Mouse (Mus musculus) olfactory bulb, adult 2 months (tissue): ENCODE measurements around the gene Hyou1. TPM values are rescaled to one million over a fixed set of nuclear protein-coding genes. Genes with fewer than 3 reads are reported as not detected.
"Not testable (repeated sequence)": the region's sequence is repeated elsewhere in the genome, so short reads cannot be mapped to it uniquely, and the experiment has no call there.

Experiments
- H3K27ac ChIP-seq: fragments of 200-500 bp; 2 replicates; pipeline ENCODE4 v1.5.1; 2012; ENCODE audit warnings: low read depth, low read length; ENCODE audit not compliant: insufficient read depth
- H3K4me1 ChIP-seq: fragments of 200-500 bp; 2 replicates; pipeline ENCODE4 v1.6.1; 2012; ENCODE audit warnings: low read length; ENCODE audit not compliant: control insufficient read depth, insufficient read depth
- H3K4me3 ChIP-seq: fragments of 200-500 bp; 2 replicates; pipeline ENCODE4 v1.5.1; 2012; ENCODE audit warnings: mild to moderate bottlenecking, low read depth, low read length, moderate library complexity; ENCODE audit not compliant: insufficient read depth
- CTCF ChIP-seq: fragments of 200-500 bp; IDR thresholded peaks from 2 replicates; pipeline ENCODE4 v1.5.1; 2012; ENCODE audit warnings: low read depth, mild to moderate bottlenecking, low read length, moderate library complexity; ENCODE audit not compliant: insufficient read depth
- POLR2A ChIP-seq: fragments of 200-500 bp; IDR thresholded peaks from 2 replicates; pipeline ENCODE4 v1.6.1; 2012; ENCODE audit warnings: mild to moderate bottlenecking, low read depth, low read length, moderate library complexity; ENCODE audit not compliant: insufficient read depth
- WGBS: fragments of 180-500 bp; shearing (Covaris S2); methylation state at CpG from one replicate; pipeline ENCODE4 v1.1.7; 2018; 5-methylcytosine and 5-hydroxymethylcytosine counted together
- polyA plus RNA-seq: library from polyadenylated mRNA; stranded (reverse); fragments of >200 nt; gene quantifications from 2 replicates; pipeline ENCODE4 v1.2.4, GENCODE M21; 2012; ENCODE audit warnings: low replicate concordance; ENCODE audit not compliant: missing spikeins, insufficient read depth, insufficient read length

Gene Hyou1
- not detected in 2 replicates for polyA plus RNA-seq

DNA sequence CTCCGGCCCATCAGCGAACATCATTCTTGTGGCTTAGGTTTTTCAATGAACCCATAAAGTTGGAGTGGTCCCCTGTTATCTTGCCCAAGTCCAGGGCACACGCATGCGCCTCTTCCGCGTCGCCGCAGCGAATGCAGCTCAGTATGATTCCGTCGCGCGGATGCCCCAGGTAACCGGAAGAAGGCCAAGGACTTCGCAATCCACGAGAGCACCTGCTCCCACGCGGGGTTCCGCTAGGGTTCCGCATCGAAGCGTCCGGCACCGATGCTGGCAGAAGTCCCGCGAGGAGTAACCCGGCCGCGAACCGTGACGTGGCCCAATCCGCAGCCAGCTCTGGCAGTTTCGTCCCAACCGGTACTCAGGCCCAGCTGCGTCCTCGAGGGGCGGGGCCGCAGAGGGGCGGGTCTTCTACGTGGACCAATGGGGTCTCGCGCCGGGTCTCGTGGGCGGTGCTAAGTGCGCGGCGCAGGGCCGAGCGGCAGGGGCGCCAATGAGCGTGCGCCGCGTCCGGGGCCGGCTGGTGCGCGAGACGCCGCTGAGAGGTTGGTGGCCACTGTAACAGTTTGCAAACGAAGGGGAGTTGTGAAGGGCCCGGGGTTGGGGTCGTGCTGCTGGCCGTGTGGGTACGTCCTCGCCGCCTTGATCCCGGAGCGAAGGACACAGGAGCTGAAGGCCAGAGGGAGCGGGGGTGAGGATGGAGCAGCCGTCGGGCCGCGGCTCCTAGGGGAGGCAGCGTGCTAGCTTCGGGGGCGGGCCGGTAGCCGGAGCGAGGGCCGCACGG is at the start of gene Hyou1:
TSS of gene Hyou1 (plus strand) at position 437 of the 781 bp plus-strand sequence.
- TF ChIP-seq CTCF (0 out of 2 replicates have a peak, but pooled peaks have one; percentile 5), POLR2A (peak; percentile 75)
- under 1% methylated on average over 83 of the region's 83 CpGs for WGBS
- Histone ChIP-seq H3K27ac (peak within 1 kb of the TSS; percentile 44), H3K4me3 (peak within 1 kb of the TSS; percentile 86), H3K4me1 (peaks cover 15% of the 10 kb centered on the region)

DNA sequence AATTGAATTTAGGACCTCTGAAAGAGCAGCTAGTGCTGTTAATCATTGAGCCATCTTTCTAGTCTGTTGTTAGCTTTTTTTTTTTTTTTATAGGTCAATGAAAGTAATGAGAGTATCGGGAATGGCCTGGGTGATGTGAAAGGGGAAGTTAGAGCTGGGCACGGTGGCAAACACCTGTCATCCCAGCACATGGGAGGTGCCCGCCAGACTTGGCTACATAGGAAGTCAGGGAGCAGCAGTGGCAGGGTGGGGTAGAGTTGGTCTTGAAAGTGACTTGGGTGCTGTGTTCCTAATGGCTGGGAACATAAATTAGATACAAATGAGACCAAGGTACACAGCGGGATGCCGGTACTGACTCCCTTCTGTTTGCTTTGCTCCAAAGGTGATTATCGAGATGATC is 48.6 kb upstream of the Hyou1 start:
- Histone ChIP-seq H3K4me1 (peaks cover 8% of the 10 kb centered on the region), H3K4me3 (no peak overlapping the region)

DNA sequence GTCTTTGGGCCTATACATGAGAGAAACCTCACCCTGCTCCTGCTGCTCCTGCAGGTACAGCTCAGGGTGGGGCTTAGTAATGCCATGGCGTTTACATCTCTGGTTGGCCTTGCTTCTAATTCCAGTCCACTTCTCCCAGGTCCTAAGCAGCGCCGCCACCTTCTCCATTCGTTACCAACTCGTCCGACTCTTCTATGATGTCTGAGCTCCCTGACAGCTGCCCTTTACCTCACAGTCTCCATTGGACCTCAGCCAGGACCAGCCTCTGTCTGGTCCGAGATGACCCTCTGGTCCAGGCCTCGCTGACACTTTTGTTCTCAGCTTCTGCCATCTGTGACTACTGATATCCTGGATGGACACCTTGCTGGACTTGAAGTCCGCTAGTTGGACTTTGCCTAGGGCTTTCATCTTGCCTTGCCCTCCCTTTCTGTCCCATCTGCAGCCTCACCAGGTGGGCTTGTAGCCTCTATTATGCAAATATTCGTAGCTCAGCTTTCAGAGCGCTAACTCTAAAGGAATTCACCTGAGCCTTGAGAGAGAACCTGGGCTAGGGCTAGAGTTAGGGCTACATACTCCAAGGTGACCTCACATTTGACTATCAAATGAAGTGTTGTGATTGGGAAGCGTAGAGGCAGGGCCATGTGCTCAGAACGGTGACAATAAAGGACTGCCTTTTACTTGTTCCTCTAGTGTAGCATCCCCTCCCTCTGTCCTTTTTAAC is 46.2 kb upstream of the Hyou1 start:
- H3K4me3 ChIP-seq: no peak overlapping the region
- 93% methylated on average over 13 of the region's 13 CpGs for WGBS
- TF ChIP-seq CTCF (no peak), POLR2A (no peak)
- no peak overlapping the region for H3K27ac ChIP-seq
- peaks cover 7% of the 10 kb centered on the region for H3K4me1 ChIP-seq

More for the DNA sequence above, 48.6 kb upstream of the Hyou1 start:
- no peak overlapping the region for H3K27ac ChIP-seq
- WGBS: 95% methylated on average over 6 of the region's 6 CpGs
- TF ChIP-seq POLR2A (no peak), CTCF (no peak)

DNA sequence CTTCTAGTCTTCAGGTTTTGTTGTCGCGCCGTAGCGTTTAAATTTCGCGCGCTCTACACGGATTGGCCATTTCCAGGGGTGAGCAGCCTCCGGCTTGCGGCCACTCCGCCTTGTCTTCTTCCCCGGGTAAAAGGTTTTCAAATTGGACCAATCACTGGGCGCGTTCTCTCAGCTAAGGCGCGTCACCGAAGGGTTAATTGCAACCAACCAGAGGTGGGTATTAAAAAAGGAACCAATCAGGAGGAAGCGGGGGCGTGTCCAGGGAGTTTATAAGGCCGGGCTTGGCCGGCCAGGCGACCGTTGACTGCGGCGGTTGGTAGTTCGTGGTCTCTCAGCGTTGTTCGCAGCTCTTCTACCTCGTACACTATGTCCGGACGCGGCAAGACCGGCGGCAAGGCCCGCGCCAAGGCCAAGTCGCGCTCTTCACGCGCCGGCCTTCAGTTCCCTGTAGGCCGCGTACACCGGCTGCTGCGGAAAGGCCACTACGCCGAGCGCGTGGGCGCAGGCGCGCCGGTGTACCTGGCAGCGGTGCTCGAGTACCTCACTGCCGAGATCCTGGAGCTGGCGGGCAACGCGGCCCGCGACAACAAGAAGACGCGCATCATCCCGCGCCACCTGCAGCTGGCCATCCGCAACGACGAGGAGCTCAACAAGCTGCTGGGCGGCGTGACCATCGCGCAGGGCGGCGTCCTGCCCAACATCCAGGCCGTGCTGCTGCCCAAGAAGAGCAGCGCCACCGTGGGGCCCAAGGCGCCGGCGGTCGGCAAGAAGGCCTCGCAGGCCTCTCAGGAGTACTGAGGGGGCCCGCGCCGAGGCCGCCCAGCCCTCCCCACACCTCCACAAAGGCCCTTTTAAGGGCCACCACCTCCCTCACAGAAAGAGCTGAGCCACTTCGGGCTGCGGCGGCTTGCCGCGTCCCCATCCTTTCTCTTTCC is 44.6 kb upstream of the Hyou1 start, which contains the start of gene H2afx:
TSS of gene H2afx (plus strand) at position 299 of the 935 bp plus-strand sequence.
- under 1% methylated on average over 90 of the region's 91 CpGs for WGBS
- peak within 1 kb of the TSS; percentile 93 for H3K4me3 ChIP-seq
- H3K4me1 ChIP-seq: peaks cover 7% of the 10 kb centered on the region
- TF ChIP-seq POLR2A (peak; percentile 100), CTCF (no peak)
- peak within 1 kb of the TSS; percentile 65 for H3K27ac ChIP-seq

DNA sequence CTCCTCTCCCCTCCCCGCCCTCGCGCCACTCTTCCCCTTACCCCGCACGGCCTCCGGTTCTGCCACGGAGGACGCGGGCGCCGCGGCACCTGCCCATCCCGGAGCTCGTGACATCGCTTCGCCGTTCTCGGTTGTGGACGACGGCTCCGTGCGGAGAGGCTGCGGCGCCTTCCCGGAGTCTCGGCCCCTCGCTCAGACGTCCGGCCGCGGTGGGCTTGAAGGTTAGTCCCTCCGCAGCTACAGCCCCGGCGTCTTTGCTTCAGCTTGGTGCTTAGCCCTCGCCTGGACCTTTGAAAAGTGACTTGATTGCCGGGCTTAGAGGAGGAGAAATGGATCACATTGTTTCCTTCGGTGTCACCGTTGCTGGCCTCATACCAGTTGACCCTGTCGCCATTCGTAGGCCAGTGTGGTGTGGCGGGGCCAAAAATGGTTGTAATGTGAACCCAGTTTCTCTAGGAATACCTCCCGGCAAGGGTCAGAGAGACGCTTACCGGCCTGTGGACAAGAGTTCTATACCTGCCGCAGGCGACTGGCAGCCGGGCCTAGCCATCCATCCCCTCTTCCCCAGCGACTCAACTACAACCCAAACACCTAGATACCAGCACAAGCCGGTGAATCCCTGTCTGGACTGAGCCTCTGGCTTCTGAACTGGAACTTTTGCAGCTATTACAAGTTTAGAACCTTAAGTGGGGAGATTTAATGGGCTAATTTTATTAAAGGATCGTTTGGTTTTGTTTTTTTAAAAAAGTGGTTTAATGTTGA is 43.8 kb upstream of the Hyou1 start:
- Histone ChIP-seq H3K4me3 (peak overlapping the region; percentile 93), H3K27ac (no peak overlapping the region), H3K4me1 (peaks cover 7% of the 10 kb centered on the region)
- under 1% methylated on average over 50 of the region's 50 CpGs for WGBS
- no peak for TF ChIP-seq POLR2A
- TF ChIP-seq CTCF: no peak

DNA sequence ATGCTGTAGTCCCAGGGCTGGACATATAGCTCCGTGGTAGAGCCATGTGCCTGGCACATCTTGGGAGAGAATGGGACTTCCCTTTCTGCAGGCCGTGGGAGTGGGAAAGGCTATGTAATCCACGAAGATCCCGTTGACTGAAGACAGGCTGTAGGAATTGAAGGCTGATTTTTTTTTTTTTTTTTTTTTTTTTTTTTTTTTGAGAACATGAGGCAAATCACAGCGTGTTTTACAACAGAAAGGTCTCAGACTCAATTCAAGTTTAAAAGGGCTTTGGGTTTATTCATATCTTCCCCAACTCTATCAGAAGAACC is 43.2 kb upstream of the Hyou1 start:
- no peak overlapping the region for H3K27ac ChIP-seq
- H3K4me1 ChIP-seq: peaks cover 7% of the 10 kb centered on the region
- 2% methylated on average over 5 of the region's 5 CpGs for WGBS
- no peak for TF ChIP-seq POLR2A
- no peak for TF ChIP-seq CTCF
- peak overlapping the region; percentile 93 for H3K4me3 ChIP-seq

DNA sequence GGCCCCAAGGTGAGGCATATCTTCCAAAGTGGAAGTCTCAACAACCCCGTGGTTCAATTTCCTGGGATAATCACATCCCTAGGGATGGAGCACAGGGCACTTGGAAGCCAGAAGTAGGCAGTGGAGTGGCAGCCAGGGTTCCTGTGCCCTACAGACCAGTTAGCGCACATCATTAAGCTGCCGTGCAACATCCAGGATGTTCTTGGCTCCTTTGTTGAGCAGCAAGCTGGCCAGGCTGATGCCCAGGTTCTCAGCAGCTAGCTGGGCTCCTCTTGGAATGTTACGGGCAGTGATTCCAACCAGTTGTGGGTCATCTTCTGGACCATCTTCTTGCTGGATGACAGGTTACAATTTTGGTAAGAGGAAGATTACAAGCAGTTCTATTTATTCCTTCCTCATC is 42.8 kb upstream of the Hyou1 start:
- H3K4me3 ChIP-seq: peak overlapping the region; percentile 2; the same call in 1 of the 2 replicates
- WGBS: 28% methylated on average over 4 of the region's 4 CpGs
- H3K4me1 ChIP-seq, H3K27ac ChIP-seq: not testable (repeated sequence)

DNA sequence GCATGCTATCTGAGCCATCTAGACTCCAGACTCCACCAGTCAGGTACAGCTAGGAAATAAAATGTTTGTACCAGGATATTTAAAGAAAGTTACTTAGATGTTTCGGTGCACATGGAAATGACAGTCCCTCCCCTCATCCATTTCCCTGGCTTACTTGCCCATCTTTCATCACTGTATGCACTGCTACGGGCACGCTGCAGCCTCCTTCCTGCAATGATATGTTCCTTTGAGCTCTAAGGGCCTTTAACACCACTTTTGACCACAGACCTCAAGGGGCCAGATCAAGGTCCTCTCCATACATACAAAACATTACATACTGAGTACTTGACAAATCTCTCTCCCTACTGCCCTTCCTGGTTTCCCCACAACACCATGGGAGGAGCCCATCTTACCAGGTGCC is 42.3 kb upstream of the Hyou1 start:
- 68% methylated on average over 3 of the region's 3 CpGs for whole genome bisulfite sequencing
- TF ChIP-seq CTCF (no peak), POLR2A (no peak)
- H3K4me3 ChIP-seq: no peak overlapping the region
- no peak overlapping the region for H3K27ac ChIP-seq
- peaks cover 7% of the 10 kb centered on the region for H3K4me1 ChIP-seq
